Mouse (Mus musculus) kidney, postnatal 4 days (tissue): ENCODE results near the gene Reep6.

Experiments
- DNase-seq, 2 experiments: peaks; one replicate each; pipeline ENCODE4 v3.0.0; 2021; ENCODE audit warnings: mixed read lengths in 2 of 2

Reep6 gene

DNA sequence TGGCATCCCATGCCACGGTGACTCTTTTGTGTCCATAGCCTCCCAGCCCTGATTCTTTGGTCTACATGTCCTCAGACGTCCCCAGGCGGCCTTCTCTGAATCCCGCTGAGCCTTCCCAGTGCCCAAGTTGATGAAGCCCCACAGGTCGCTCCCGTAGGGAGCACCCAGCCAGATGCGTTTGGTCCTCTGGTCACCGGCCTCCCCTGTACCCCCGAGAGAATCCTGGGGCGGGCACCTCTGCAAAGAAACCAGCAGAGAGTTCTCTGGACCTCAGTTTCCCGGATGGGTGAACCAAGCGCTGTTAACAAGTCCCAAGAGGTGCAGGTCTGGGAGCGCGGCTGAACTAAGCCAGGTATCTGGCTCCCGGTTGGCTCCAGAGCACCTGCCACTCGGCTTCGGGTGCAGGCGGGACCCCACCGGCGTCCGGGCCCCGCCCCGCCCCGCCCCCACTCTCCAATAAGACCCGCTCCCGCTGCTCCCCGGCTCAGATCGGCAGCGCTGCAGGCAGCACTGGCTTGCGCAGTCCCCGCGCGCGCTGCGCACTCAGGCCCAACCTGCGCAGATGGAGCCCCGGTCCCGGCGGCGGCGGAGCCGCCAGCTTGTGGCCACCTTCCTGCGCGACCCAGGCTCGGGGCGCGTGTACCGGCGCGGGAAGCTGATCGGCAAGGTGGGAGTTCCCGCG, 26.4 kb downstream of the Reep6 start, which contains the start of gene Plk5:
Plk5 (plus strand) TSS at position 459 of the 682 bp plus-strand sequence.
- peak in 1 of 2 experiments; percentile 51 for DNase-seq

DNA sequence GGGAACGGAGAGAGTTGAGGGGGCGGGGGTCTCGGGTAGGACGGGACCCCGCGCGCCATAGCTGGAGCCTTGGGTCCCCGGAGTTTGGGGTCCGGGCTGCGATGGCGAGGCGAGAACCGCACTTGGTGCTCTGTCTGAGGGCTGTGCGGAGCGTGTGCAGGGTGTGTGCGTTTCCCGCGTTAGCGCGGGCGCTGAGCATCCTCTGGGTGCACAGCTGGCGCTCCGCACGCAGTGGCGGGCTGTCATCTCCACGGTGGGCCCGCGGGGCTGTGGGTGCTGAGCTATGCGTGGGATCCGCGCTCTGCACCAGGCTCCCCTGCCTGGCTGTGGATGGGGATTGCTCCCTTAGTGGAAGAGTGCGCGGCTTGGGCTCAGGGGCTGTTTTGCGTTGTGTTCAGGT, 27.0 kb downstream of the Reep6 start:
- DNase-seq = no peak

GRCm38 (mm10) chr10:80357336-80357735, 27.6 kb downstream of the Reep6 start:
- no peak for DNase-seq

GRCm38 (mm10) chr10:80357994-80358639, 28.4 kb downstream of the Reep6 start:
- peak; percentile 73 to 77 for DNase-seq

- DNase-seq = no peak
These were observed 34.0 kb downstream of the Reep6 start for GRCm38 (mm10) chr10:80363734-80364133.

DNA sequence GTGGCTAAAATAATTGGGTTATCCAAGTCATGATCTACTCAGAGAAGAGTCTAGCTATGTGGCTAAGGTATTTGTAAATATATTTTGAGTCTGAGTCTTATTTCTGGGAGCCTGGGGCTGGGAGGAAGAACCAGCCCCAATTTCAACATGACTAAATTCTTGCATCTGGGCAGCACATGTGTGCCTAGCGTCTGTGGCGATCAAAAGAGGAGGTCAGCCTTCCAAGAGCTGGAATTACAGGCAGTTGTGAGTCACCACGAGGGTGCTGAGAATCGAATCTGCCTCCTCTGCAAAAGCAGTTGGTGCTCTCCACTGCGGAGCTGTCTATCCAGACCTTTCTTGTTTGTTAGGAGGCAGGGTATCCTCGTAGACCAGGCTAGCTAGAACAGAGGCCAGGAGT, 36.0 kb downstream of the Reep6 start:
- no peak for DNase-seq

DNA sequence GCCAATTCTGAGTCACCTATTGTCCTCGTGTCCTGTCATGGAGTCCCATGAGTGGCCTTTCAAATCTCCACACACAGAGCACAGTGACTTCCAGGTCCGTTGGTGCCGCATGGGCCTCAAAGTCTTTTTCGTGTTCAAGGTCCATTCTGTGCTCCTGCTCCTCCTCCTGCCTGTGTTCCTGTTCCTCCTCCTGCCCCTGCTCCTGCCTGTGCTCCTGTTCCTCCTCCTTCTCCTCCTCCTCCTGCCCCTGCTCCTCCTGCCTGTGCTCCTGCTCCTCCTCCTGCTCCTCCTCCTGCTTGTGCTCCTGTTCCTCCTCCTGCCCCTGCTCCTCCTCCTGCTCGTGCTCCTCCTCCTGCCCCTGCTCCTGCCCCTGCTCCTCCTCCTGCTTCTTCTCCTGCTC, 38.2 kb downstream of the Reep6 start:
- no peak for DNase-seq

DNA sequence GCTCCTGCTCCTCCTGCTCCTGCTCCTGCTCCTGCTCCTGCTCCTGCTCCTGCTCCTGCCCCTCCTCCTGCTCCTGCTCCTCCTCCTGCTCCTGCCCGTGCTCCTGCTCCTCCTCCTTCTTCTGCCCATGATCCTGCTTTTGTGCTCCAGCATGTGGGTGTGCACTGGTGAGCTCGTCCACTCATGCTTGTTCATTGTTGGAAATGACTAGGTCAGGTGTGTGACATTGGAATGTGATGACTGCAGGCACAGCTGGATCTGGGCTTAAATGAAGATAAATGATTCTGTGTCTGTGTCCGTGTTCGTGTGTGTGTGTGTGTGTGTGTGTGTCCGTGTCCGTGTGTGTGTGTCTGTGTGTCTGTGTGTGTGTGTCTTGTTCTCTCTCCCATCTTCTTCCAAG, 38.6 kb downstream of the Reep6 start:
- DNase-seq = no peak

DNA sequence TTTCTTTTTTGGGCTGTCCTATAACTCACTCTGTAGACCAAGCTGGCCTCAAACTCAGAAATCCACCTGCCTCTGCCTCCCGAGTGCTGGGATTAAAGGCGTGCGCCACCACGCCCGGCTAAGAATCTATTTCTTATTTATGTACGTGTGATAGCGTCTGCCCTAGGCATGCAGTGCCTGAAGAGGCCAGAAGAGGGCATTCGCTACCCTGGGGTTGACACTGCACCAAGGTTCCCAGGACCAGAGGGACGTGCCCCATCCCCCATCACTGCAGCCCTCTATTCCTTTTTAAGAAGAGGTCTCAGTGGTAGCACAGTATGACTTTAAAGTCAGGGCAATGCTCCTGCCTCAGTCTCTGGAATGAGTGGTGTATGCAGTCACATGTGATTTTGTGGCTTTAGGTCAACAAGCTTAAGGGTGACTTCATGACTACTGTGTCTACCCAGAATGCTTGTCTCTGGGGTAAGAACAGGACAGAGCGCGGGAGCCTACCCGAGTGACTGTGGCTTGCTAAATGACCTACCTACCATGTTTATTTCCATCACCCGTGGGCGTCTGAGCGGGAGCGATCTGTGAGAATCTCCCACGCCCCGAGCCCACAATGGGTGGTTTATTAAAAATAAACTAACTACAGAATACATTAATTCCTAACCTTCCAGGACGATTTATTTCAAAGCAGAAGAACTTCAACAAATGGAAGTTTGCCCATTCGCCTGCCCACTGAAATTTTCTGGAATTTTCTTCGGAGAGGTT, 40.4 kb downstream of the Reep6 start:
- DNase-seq = no peak

GRCm38 (mm10) chr10:80371411-80371966, 41.7 kb downstream of the Reep6 start:
- DNase-seq = peak; percentile 76 to 78

DNA sequence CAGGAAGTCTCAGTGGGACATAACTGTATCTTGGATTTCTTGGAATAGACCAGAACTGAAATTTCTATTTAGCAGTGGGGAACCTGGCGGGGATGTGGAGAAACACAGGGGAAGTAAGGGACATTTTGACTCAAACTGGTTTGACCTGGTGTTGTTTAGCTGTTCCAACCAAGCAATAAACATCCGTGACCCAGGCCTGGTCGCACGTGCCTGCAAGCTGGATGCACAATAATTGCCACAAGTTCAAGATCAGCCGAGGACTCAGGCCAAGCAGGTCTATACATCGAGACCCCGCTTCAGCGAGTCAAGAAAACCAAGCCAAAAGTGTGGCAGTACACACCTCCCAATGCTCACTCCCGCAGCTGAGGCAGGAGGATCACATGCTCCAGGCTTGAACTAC, 42.2 kb downstream of the Reep6 start:
- DNase-seq = no peak

- DNase-seq = no peak
These were observed 43.0 kb downstream of the Reep6 start for GRCm38 (mm10) chr10:80372706-80373105.

DNA sequence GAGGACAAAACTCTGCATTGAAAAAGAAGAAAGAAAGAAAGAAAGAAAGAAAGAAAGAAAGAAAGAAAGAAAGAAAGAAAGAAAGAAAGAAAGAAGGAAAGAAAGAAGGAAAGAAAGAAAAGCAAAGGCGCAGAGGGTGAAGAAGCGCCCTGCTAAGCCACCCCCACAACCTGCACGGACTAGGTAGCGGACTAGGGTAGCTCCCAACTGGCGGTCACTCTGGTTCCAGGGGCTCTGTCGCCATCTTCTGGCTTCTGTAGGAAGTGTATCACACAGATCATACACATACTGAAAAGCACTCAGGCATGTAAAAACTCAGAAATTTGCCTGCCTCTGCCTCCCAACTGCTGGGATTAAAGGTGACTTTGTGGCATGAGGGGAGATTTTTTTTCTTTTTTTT, 44.3 kb downstream of the Reep6 start:
- peak; percentile 85 to 89 for DNase-seq

DNA sequence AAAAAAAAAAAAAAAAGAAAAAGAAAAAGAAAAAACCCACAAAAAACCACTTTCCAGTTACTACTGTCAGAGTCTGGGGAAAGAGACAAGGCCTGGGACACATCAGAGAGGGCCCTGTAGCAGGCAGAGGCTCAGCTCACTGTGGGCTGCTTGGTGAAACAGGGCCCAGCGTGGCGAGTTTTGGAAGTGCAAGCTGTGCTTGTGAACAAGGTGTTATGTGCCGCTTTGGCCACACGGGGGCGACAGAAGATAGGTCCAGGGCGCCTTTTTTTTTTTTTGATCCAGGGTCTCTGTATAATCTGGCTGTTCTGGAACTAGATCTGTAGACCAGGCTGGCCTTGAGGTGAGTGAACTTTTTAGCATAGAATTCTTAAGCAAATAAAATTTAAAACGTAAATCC, 46.4 kb downstream of the Reep6 start:
- peak; percentile 98 for DNase-seq

DNA sequence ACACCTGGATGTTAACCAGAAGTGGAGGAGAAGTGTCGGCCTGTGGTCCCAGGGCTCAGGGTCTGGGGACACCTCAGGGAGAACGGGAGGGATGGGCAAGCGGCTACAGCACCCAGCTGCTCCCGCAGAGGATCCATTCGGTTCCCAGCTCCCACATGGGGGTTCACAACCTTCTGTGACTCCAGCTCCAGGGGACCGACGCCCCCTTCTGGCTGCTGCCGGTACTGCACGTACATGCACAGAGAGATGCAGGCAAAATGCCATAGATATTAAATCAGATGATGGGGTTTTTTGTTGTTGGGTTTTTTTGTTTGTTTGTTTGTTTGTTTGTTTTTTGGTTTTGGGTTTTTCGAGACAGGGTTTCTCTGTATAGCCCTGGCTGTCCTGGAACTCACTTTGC, 48.0 kb downstream of the Reep6 start:
- DNase-seq = peak; percentile 54 to 65

DNA sequence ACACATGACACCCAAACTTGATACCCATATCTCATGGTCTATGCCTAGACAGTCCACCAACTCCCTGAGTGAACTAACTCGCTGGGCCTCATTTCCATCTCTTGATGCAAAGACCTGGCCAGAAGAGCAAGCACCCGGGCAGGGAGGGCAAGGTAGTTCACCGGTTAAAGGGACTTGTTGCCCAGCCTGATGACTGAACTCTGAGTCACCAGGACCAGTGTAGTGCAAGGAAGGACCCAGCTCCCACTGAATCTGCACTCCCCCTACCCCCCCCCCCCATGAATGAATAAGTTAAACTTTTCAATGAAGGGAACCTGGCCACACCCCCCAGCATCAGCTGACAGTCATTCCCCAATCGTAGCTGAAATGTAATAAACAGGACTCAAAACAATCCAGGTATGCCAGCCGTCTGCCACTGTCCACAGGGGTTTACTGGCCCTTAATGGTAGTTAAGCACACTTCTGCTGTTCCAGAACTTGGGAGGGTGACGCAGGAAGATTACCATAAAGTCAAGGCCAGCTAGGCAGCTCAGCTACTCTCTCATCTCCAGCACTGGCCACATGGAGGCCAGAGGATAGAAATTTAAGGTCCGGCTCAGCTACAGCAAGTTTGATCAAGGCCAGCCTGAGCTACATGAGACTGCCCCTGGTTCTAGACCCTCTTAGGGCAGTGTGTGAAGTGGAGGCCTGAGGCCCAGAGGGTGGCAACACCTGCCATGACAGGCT, 53.0 kb downstream of the Reep6 start:
- no peak for DNase-seq

- peak; percentile 54 to 64 for DNase-seq
These were observed 53.7 kb downstream of the Reep6 start for GRCm38 (mm10) chr10:80383431-80383830.

DNA sequence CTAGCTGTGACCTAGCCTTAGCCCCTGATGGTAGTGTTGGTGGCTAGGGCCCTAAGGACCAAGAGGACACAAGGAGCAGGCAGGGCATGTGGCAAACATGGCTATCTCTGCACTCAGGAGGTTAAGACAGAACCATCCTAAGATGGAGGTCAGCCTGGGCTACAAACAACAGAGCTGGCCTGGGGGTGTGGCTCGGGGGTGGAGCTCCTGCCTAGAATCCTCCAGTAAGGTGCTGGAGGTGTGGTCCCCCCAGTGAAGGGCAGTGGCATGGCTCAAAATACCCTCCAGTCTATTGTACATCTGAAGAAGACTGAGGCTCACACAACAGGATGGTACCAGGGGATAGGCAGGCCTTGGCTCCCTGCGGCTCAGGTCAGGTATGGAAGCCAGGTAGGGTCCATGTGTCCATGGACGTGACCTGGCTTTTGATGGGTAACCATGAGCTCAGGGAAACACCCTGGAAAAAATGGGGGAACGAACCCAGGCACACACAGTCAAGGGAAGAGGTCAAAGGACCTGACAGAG, 54.4 kb downstream of the Reep6 start:
- peak in 1 of 2 experiments; percentile 44 for DNase-seq

DNA sequence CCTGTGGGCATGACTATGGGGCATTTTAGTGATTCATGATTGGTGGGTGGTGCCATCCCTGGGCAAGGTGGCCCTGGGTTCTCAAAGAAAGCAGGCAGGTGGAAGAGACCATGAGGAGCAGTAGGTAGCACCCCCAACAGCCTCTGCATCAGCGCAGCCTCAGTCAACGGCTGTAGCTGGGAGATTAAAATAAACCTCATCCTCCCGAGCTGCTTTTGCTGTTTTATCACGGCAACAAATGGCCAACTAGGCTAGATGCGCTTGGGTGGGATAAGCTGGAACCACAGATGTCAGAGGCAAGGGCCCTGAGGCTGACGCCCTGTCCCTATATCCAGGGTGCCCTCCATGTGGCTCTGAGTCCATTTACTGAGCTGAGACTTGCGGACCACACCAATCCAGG, 55.0 kb downstream of the Reep6 start:
- DNase-seq = no peak

DNA sequence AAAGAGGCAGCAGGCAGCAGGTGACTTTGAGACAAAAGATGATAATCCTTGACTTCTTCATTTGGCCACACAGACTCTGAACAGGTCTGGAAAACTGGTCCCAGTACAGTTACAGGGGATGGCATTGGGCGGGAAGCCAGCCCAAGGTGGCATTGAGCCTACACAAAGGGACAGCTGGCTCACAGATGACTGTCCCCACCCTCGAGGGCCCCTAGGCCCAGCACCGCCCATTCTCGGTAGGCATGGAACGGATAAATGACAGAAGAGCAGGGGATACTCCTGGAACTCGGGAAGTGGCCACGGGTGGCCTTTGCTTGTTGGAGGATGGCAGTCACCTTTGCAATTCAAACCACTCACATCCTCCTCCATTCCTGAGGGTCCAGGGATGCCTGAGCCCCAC, 55.6 kb downstream of the Reep6 start:
- DNase-seq = no peak
